Mouse (Mus musculus) olfactory bulb, adult 2 months (tissue): Measurements from ENCODE around the gene Rnf166.

Experiments used
- CTCF ChIP-seq: fragments of 200-500 bp; IDR thresholded peaks from 2 replicates; pipeline ENCODE4 v1.5.1; 2012; ENCODE audit warnings: low read depth, mild to moderate bottlenecking, low read length, moderate library complexity; ENCODE audit not compliant: insufficient read depth
- POLR2A ChIP-seq: fragments of 200-500 bp; IDR thresholded peaks from 2 replicates; pipeline ENCODE4 v1.6.1; 2012; ENCODE audit warnings: mild to moderate bottlenecking, low read depth, low read length, moderate library complexity; ENCODE audit not compliant: insufficient read depth

- TF ChIP-seq CTCF (no peak), POLR2A (no peak)
Observed at GRCm38 (mm10) chr8:122459990-122460389, 15.9 kb downstream of the Rnf166 start.
